ENCODE assay signal across 11 mouse cellular contexts in the genomic region with DNA sequence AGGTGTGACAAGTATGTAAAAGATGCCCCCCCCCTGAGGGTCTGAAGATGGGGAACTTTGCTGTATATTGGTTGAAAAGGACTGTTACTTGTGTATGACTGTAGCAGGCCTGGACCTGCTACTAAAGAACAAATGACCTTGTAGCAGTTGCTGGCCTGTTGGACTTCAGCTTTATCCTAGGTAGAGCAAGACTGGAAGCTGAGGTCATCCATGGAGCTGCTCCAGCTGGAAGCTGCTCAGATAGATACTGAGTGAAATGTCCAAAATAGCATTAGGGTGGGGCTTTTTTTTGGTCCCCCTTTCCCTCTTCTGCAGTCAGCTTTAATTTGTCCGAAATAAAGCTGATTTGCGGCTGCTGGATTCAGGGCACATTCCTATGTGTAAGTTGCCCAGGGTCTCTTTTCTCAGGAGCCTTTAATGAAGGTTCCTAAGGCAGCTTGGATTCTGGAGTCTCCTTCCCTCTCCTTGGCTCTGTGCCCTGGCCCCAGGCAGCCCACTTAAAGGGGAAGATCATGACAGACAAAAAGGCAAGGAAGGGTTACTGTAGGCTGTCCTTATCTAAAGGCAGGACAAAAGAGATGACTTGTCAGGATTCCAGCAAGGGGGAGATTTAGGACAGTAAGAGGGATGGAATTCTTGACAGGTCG.
DNase-seq lines count a peak whose midpoint lies in the region; ATAC-seq lines count a peak whose summit lies in the region.
"Had no signal": no experiment of that assay in that cellular context is flagged by ENCODE, and none has a peak within 500 bp of the region (broad histone marks: within the 10 kb centered on the region; RNA-seq: fewer than 3 reads in every experiment).

No protein-coding gene starts in this region.

- peak; percentile 51 for DNase-seq in heart, adult 8-10 months (ENCODE audit: low spot score)
- DNase-seq in urinary bladder, postnatal 14 days (ENCODE audit: low spot score) = peak; percentile 12
- no peak for DNase-seq in urinary bladder, postnatal 25 days (ENCODE audit: low spot score)
- peak; percentile 24 to 46 for DNase-seq in heart, adult 9 months (ENCODE audit: low spot score in 2 of 2)
- DNase-seq in testis, postnatal 14 days (ENCODE audit: low spot score) = peak; percentile 23
- DNase-seq in layer of hippocampus, adult 8-10 months (ENCODE audit: low spot score in 2 of 2) = no peak
- DNase-seq in left cerebral cortex, postnatal 14 days (ENCODE audit: low spot score in 2 of 2) = no peak
- DNase-seq: spleen, adult 18-20 months had no signal

- peaks cover 2% of the 10 kb centered on the region; the same call in 1 of the 2 replicates for H3K27me3 ChIP-seq in heart, embryonic 12.5 days (replicated peaks)
- H3K27me3 ChIP-seq: lung, embryonic 15.5 days had no signal

- H3K4me2 ChIP-seq in heart, embryonic 12.5 days = no peak overlapping the region
- H3K4me2 ChIP-seq: lung, embryonic 15.5 days had no signal

- H3K4me1 ChIP-seq in heart, embryonic 12.5 days (replicated peaks) = peaks cover 3% of the 10 kb centered on the region; the same call in 1 of the 2 replicates
- H3K4me1 ChIP-seq: lung, embryonic 15.5 days had no signal

- H3K9ac ChIP-seq in heart, embryonic 12.5 days = no peak overlapping the region
- H3K9ac ChIP-seq: lung, embryonic 15.5 days had no signal

- no peaks in the 10 kb centered on the region for H3K9me3 ChIP-seq in heart, embryonic 12.5 days (replicated peaks)
- H3K9me3 ChIP-seq: lung, embryonic 15.5 days had no signal

- H3K36me3 ChIP-seq in heart, embryonic 12.5 days = no peaks in the 10 kb centered on the region
- H3K36me3 ChIP-seq: lung, embryonic 15.5 days had no signal

- H3K27ac ChIP-seq in heart, embryonic 12.5 days (ENCODE audit: poor library complexity, severe bottlenecking) = no peak overlapping the region
- H3K27ac ChIP-seq: lung, embryonic 15.5 days had no signal

- 42% methylated on average over 3 of the region's 3 CpGs for WGBS in heart, embryonic 12.5 days

- ATAC-seq in heart, embryonic 12.5 days (ENCODE audit: insufficient number of reproducible peaks, low FRiP score) = no peak

- H3K4me3 ChIP-seq in heart, embryonic 12.5 days = no peak overlapping the region
- H3K4me3 ChIP-seq: erythroblast, embryonic 14.5 days; lung, embryonic 15.5 days had no signal

- intact Hi-C loops in left cerebral cortex, postnatal 14 days (cut with DNase I) = no loop called here

Comparison
In these comparisons a context has a peak if more than half of its experiments do, and no peak if none do; other contexts are left out.
1. DNase-seq: peak in heart, adult 8-10 months (single experiment), urinary bladder, postnatal 14 days (single experiment), heart, adult 9 months (2 of 2) and testis, postnatal 14 days (single experiment); none in urinary bladder, postnatal 25 days (single experiment), layer of hippocampus, adult 8-10 months (0 of 2) and left cerebral cortex, postnatal 14 days (0 of 2).